Mouse (Mus musculus) liver, adult 2 months (tissue): ENCODE measurements around the gene Sstr3. TPM values are rescaled to one million over a fixed set of nuclear protein-coding genes. Genes with fewer than 3 reads are reported as not detected.

Experiments
- DNase-seq: peaks from one replicate; pipeline ENCODE4 v3.0.0-alpha.2; 2011; ENCODE audit warnings: low read depth, low spot score; ENCODE audit errors: extremely low read depth
- H3K27ac ChIP-seq: fragments of 200-500 bp; replicated peaks from 2 replicates; pipeline ENCODE4 v1.5.1; 2012; ENCODE audit warnings: low read depth, mild to moderate bottlenecking, control low read depth, inconsistent platforms, low read length; ENCODE audit not compliant: insufficient read depth
- H3K27me3 ChIP-seq: fragments of 200-500 bp; 2 replicates; pipeline ENCODE4 v1.6.1; 2012; ENCODE audit warnings: mild to moderate bottlenecking, moderate library complexity, low read length, inconsistent platforms; ENCODE audit not compliant: control insufficient read depth, insufficient read depth
- H3K36me3 ChIP-seq: fragments of 200-500 bp; 2 replicates; pipeline ENCODE4 v1.6.1; 2012; ENCODE audit warnings: low read length, inconsistent platforms; ENCODE audit not compliant: control insufficient read depth, insufficient read depth
- H3K4me1 ChIP-seq: fragments of 200-500 bp; 2 replicates; pipeline ENCODE4 v1.6.1; 2011; ENCODE audit warnings: low read length; ENCODE audit not compliant: control insufficient read depth, insufficient read depth
- H3K4me3 ChIP-seq: fragments of 200-500 bp; 2 replicates; pipeline ENCODE4 v1.5.1; 2011; ENCODE audit warnings: low read depth, mild to moderate bottlenecking, control low read depth, low read length, moderate library complexity; ENCODE audit not compliant: insufficient read depth
- H3K79me2 ChIP-seq: fragments of 200-500 bp; 2 replicates; pipeline ENCODE4 v1.6.1; 2012; ENCODE audit warnings: inconsistent platforms, mild to moderate bottlenecking, low read length, moderate library complexity; ENCODE audit not compliant: control insufficient read depth, insufficient read depth
- H3K9ac ChIP-seq: fragments of 200-500 bp; 2 replicates; pipeline ENCODE4 v1.6.1; 2012; ENCODE audit warnings: low read depth, mild to moderate bottlenecking, control low read depth, inconsistent platforms, low read length
- CTCF ChIP-seq: fragments of 200-500 bp; IDR thresholded peaks from 2 replicates; pipeline ENCODE4 v1.5.1; 2011; ENCODE audit warnings: low read depth, low read length, control low read depth
- POLR2A ChIP-seq: fragments of 200-500 bp; IDR thresholded peaks from 2 replicates; pipeline ENCODE4 v1.6.1; 2011; ENCODE audit warnings: low read length, control low read depth; ENCODE audit not compliant: insufficient read depth; ENCODE audit errors: extremely low read depth
- WGBS: fragments of 180-500 bp; shearing (Covaris S2); methylation state at CpG from one replicate; pipeline ENCODE4 v1.1.7; 2018; 5-methylcytosine and 5-hydroxymethylcytosine counted together
- polyA plus RNA-seq: library from polyadenylated mRNA; depleted of rRNA; stranded (reverse); fragments of >200 nt; gene quantifications from 2 replicates; pipeline ENCODE4 v1.2.3, GENCODE M21; 2012
- total RNA-seq: library from RNA; depleted of rRNA; stranded (reverse); fragments of >200 nt; gene quantifications from 2 replicates; pipeline ENCODE4 v1.2.3, GENCODE M21; 2014

Sstr3 gene
- total and polyA plus RNA-seq, 2 experiments = under 0.01 TPM; not detected in 1

- DNase-seq = no peak
- no peak overlapping the region for H3K9ac ChIP-seq
- H3K36me3 ChIP-seq = no peaks in the 10 kb centered on the region
- WGBS = 66% methylated on average over 10 of the region's 10 CpGs
- H3K4me3 ChIP-seq = no peak overlapping the region
- H3K27ac ChIP-seq = no peak overlapping the region
- H3K4me1 ChIP-seq = no peaks in the 10 kb centered on the region
- H3K79me2 ChIP-seq = no peaks in the 10 kb centered on the region
- no peaks in the 10 kb centered on the region for H3K27me3 ChIP-seq
- TF ChIP-seq CTCF (no peak), POLR2A (no peak)
Observed at GRCm38 (mm10) chr15:78557693-78558535, 13.4 kb upstream of the Sstr3 start.

GRCm38 (mm10) chr15:78554545-78555313, 10.2 kb upstream of the Sstr3 start:
- Histone ChIP-seq H3K4me1 (no peaks in the 10 kb centered on the region), H3K27ac (no peak overlapping the region), H3K9ac (peak overlapping the region; percentile 0; the same call in 1 of the 2 replicates), H3K79me2 (no peaks in the 10 kb centered on the region), H3K36me3 (no peaks in the 10 kb centered on the region), H3K4me3 (peak overlapping the region; percentile 45), H3K27me3 (no peaks in the 10 kb centered on the region)
- WGBS = 65% methylated on average over 25 of the region's 25 CpGs
- no peak for TF ChIP-seq POLR2A
- TF ChIP-seq CTCF = no peak
- DNase-seq = peak; percentile 38

- no peaks in the 10 kb centered on the region for H3K27me3 ChIP-seq
Observed at GRCm38 (mm10) chr15:78549189-78549734, 4.8 kb upstream of the Sstr3 start.

GRCm38 (mm10) chr15:78548711-78549110, 4.2 kb upstream of the Sstr3 start:
- Histone ChIP-seq H3K9ac (no peak overlapping the region), H3K27ac (no peak overlapping the region), H3K27me3 (no peaks in the 10 kb centered on the region), H3K4me3 (no peak overlapping the region), H3K36me3 (no peaks in the 10 kb centered on the region), H3K79me2 (no peaks in the 10 kb centered on the region), H3K4me1 (peaks cover 5% of the 10 kb centered on the region; the same call in 1 of the 2 replicates)
- DNase-seq = no peak
- WGBS = 71% methylated on average over 8 of the region's 8 CpGs
- TF ChIP-seq CTCF = no peak
- TF ChIP-seq POLR2A = no peak

More at GRCm38 (mm10) chr15:78549189-78549734, 4.8 kb upstream of the Sstr3 start:
- Histone ChIP-seq H3K27ac (no peak overlapping the region), H3K9ac (no peak overlapping the region), H3K79me2 (no peaks in the 10 kb centered on the region), H3K4me3 (no peak overlapping the region), H3K36me3 (no peaks in the 10 kb centered on the region), H3K4me1 (peaks cover 5% of the 10 kb centered on the region; the same call in 1 of the 2 replicates)
- no peak for TF ChIP-seq POLR2A
- TF ChIP-seq CTCF = no peak
- 36% methylated on average over 4 of the region's 4 CpGs for WGBS
- DNase-seq = peak; percentile 35

- DNase-seq = no peak
- WGBS = 50% methylated on average over 3 of the region's 3 CpGs
- Histone ChIP-seq H3K27ac (no peak overlapping the region), H3K9ac (no peak overlapping the region), H3K36me3 (no peaks in the 10 kb centered on the region), H3K79me2 (no peaks in the 10 kb centered on the region), H3K4me1 (peaks cover 5% of the 10 kb centered on the region; the same call in 1 of the 2 replicates), H3K4me3 (no peak overlapping the region), H3K27me3 (no peaks in the 10 kb centered on the region)
- TF ChIP-seq POLR2A = no peak
- no peak for TF ChIP-seq CTCF
Observed at GRCm38 (mm10) chr15:78548336-78548665, 3.8 kb upstream of the Sstr3 start.
